In the genomic region with DNA sequence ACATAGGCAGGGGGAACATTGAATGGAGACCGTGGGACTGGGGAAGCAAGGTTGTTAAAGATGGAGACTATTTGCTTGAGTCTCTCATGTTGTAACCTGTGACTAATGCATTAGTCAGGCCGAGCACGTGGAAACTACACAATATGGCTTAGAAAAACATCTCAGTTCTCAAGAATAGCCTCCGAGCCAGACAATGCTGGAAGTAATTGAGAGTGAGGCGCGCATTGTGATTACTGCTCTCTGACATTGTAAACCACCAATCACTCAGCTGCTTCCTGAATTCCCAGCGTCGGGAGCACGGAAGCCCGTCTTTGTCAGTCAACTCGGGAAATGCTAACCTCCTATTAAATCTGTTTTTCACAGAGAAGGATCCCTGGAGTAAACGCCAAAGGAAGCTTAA, we compare ENCODE assay signal across 10 mouse cellular contexts. TPM values are rescaled to one million over a fixed set of nuclear protein-coding genes. Genes with fewer than 3 reads are reported as not detected.
DNase-seq lines count a peak whose midpoint lies in the region; ATAC-seq and TF ChIP-seq lines count a peak whose summit lies in the region.
"Had no signal": no experiment of that assay in that cellular context is flagged by ENCODE, and none has a peak within 500 bp of the region (broad histone marks: within the 10 kb centered on the region; RNA-seq: fewer than 3 reads in every experiment).

No protein-coding gene starts in this region.

- DNase-seq in adrenal gland, postnatal 36 days: peak; percentile 34 to 52
- peak; percentile 41 for DNase-seq in midbrain, postnatal 0 days (ENCODE audit: low spot score)
- DNase-seq in cerebellum, adult 9-10 months: no peak
- no peak for DNase-seq in cerebellum, postnatal 14 days

- H3K9ac ChIP-seq in intestine, embryonic 16.5 days (ENCODE audit: low read depth, low read length): no peak overlapping the region
- H3K9ac ChIP-seq in intestine, embryonic 15.5 days: no peak overlapping the region
- no peak overlapping the region for H3K9ac ChIP-seq in forebrain, embryonic 15.5 days (replicated peaks)
- no peak overlapping the region for H3K9ac ChIP-seq in midbrain, postnatal 0 days (replicated peaks; ENCODE audit: low read length, poor library complexity, severe bottlenecking)

- TF ChIP-seq CTCF in midbrain, postnatal 0 days (IDR thresholded peaks at IDR 0.05): no peak

- H3K27me3 ChIP-seq in intestine, embryonic 16.5 days (replicated peaks; ENCODE audit: control insufficient read depth, insufficient read depth, low read length): no peaks in the 10 kb centered on the region
- no peaks in the 10 kb centered on the region for H3K27me3 ChIP-seq in intestine, embryonic 15.5 days (replicated peaks)
- 0 out of 2 replicates have a peak, but pooled peaks cover 2% of the 10 kb centered on the region for H3K27me3 ChIP-seq in forebrain, embryonic 15.5 days
- H3K27me3 ChIP-seq in midbrain, postnatal 0 days (ENCODE audit: insufficient read depth, low read length): no peaks in the 10 kb centered on the region

- H3K27ac ChIP-seq in intestine, embryonic 16.5 days (ENCODE audit: low read length): no peak overlapping the region
- no peak overlapping the region for H3K27ac ChIP-seq in intestine, embryonic 15.5 days
- peak overlapping the region; percentile 32 for H3K27ac ChIP-seq in forebrain, embryonic 15.5 days (replicated peaks)
- no peak overlapping the region for H3K27ac ChIP-seq in midbrain, postnatal 0 days (ENCODE audit: low read depth, low read length)

- no peaks in the 10 kb centered on the region for H3K9me3 ChIP-seq in intestine, embryonic 16.5 days (ENCODE audit: control insufficient read depth, low read length)
- H3K9me3 ChIP-seq in intestine, embryonic 15.5 days: no peaks in the 10 kb centered on the region
- H3K9me3 ChIP-seq in forebrain, embryonic 15.5 days: no peaks in the 10 kb centered on the region
- no peaks in the 10 kb centered on the region for H3K9me3 ChIP-seq in midbrain, postnatal 0 days (ENCODE audit: low read length)

- 0 out of 2 replicates have a peak, but pooled peaks have one; percentile 27 for ATAC-seq in intestine, embryonic 16.5 days
- ATAC-seq in intestine, embryonic 15.5 days: no peak; the same call in 1 of the 2 replicates
- ATAC-seq in forebrain, embryonic 15.5 days (replicated peaks): peak; percentile 44
- 0 out of 2 replicates have a peak, but pooled peaks have one; percentile 22 for ATAC-seq in midbrain, postnatal 0 days (ENCODE audit: low FRiP score)
- no peak for ATAC-seq in cerebellum, adult (ENCODE audit: insufficient number of reproducible peaks, low FRiP score, low TSS enrichment)

- no peak overlapping the region for H3K4me2 ChIP-seq in intestine, embryonic 16.5 days (ENCODE audit: low read depth, low read length)
- no peak overlapping the region for H3K4me2 ChIP-seq in intestine, embryonic 15.5 days (replicated peaks)
- H3K4me2 ChIP-seq in forebrain, embryonic 15.5 days (replicated peaks): peak overlapping the region; percentile 7; the same call in 1 of the 2 replicates
- 0 out of 2 replicates have a peak overlapping the region, but pooled peaks have one; percentile 8 for H3K4me2 ChIP-seq in midbrain, postnatal 0 days (ENCODE audit: low read depth, low read length, poor library complexity, severe bottlenecking)

- no peak overlapping the region for H3K4me3 ChIP-seq in intestine, embryonic 16.5 days (ENCODE audit: low read length)
- H3K4me3 ChIP-seq in intestine, embryonic 15.5 days (replicated peaks): no peak overlapping the region
- H3K4me3 ChIP-seq in forebrain, embryonic 15.5 days: no peak overlapping the region
- H3K4me3 ChIP-seq in midbrain, postnatal 0 days (ENCODE audit: low read depth, low read length): no peak overlapping the region

- 42% methylated on average over 12 of the region's 12 CpGs for WGBS in intestine, embryonic 16.5 days
- 45% methylated on average over 12 of the region's 12 CpGs for WGBS in intestine, embryonic 15.5 days
- 4% methylated on average over 12 of the region's 12 CpGs for WGBS in forebrain, embryonic 15.5 days
- 5% methylated on average over 12 of the region's 12 CpGs for WGBS in midbrain, postnatal 0 days

- H3K36me3 ChIP-seq in intestine, embryonic 16.5 days (ENCODE audit: control insufficient read depth, insufficient read depth, low read length): no peaks in the 10 kb centered on the region
- no peaks in the 10 kb centered on the region for H3K36me3 ChIP-seq in intestine, embryonic 15.5 days
- no peaks in the 10 kb centered on the region for H3K36me3 ChIP-seq in forebrain, embryonic 15.5 days
- H3K36me3 ChIP-seq in midbrain, postnatal 0 days (ENCODE audit: insufficient read depth, low read length): no peaks in the 10 kb centered on the region

- H3K4me1 ChIP-seq in intestine, embryonic 16.5 days (ENCODE audit: control insufficient read depth, insufficient read depth, low read length): peaks cover 4% of the 10 kb centered on the region
- H3K4me1 ChIP-seq in intestine, embryonic 15.5 days (replicated peaks): no peaks in the 10 kb centered on the region
- peaks cover 17% of the 10 kb centered on the region for H3K4me1 ChIP-seq in forebrain, embryonic 15.5 days
- H3K4me1 ChIP-seq in midbrain, postnatal 0 days (ENCODE audit: insufficient read depth, low read length): peaks cover 4% of the 10 kb centered on the region

RNA-seq across cellular contexts. Expression of a gene that starts 48.6 kb away (rescaled TPM):
- polyA plus RNA-seq in intestine, embryonic 16.5 days (2015; fragmentation: Nextera tagmentation; extraction: Ambion mirVana): not detected in 2 replicates
- not detected in 2 replicates for polyA plus RNA-seq in intestine, embryonic 15.5 days (2015; fragmentation: Nextera tagmentation; extraction: Ambion mirVana)
- not detected for total RNA-seq in adrenal gland, postnatal 36 days (2021)
- polyA plus RNA-seq in forebrain, embryonic 15.5 days (2015; fragmentation: Nextera tagmentation; extraction: Ambion mirVana): not detected in 2 replicates
- total RNA-seq in midbrain, postnatal 0 days (2014; rRNA removed): not detected in 2 replicates
- polyA plus RNA-seq in midbrain, postnatal 0 days (2015; fragmentation: Nextera tagmentation; extraction: Ambion mirVana): not detected in 2 replicates
- total RNA-seq: MEL had no signal
- polyA plus RNA-seq: liver, embryonic 16.5 days had no signal

Comparison
In these comparisons a context has a peak if more than half of its experiments do, and no peak if none do; other contexts are left out.
1. ATAC-seq: peak in intestine, embryonic 16.5 days (single experiment), forebrain, embryonic 15.5 days (single experiment) and midbrain, postnatal 0 days (single experiment); none in intestine, embryonic 15.5 days (single experiment) and cerebellum, adult (single experiment).
2. H3K4me2 ChIP-seq: peak in forebrain, embryonic 15.5 days (single experiment) and midbrain, postnatal 0 days (single experiment); none in intestine, embryonic 16.5 days (single experiment) and intestine, embryonic 15.5 days (single experiment).
3. DNase-seq: peak in adrenal gland, postnatal 36 days (2 of 2) and midbrain, postnatal 0 days (single experiment); none in cerebellum, adult 9-10 months (single experiment) and cerebellum, postnatal 14 days (0 of 2).